8 mouse cellular contexts compared by ENCODE assay signal in genomic region chr16:18392469-18393426, GRCm38 (mm10). TPM values are rescaled to one million over a fixed set of nuclear protein-coding genes. Genes with fewer than 3 reads are reported as not detected.
DNase-seq lines count a peak whose midpoint lies in the region; ATAC-seq and TF ChIP-seq lines count a peak whose summit lies in the region.

No protein-coding gene starts in this region.

- no peaks in the 10 kb centered on the region for H3K27me3 ChIP-seq in ES-Bruce4 (ENCODE audit: control insufficient read depth, insufficient read depth, low read length, poor library complexity, severe bottlenecking)
- H3K27me3 ChIP-seq in forebrain, embryonic 11.5 days (ENCODE audit: control insufficient read depth, insufficient read depth, low read length) = no peaks in the 10 kb centered on the region
- no peaks in the 10 kb centered on the region for H3K27me3 ChIP-seq in lung, embryonic 15.5 days

- peak overlapping the region; percentile 94 for H3K4me2 ChIP-seq in forebrain, embryonic 11.5 days (ENCODE audit: low read depth, low read length, severe bottlenecking)
- H3K4me2 ChIP-seq in lung, embryonic 15.5 days = peak overlapping the region; percentile 95

- peak; percentile 53 for TF ChIP-seq CTCF in ES-Bruce4 (IDR thresholded peaks at IDR 0.05; ENCODE audit: low read depth, low read length)

- DNase-seq in c-Kit-positive CD71-negative TER-119-negative erythroid progenitor cells, embryonic 14.5 days (ENCODE audit: low read depth) = peak; percentile 61
- peak; percentile 95 for DNase-seq in forebrain, embryonic 11.5 days (ENCODE audit: low spot score)
- DNase-seq in heart, postnatal 14 days = peak; percentile 90 to 91
- peak; percentile 89 to 94 for DNase-seq in kidney, postnatal 4 days
- peak; percentile 82 for DNase-seq in thymus, postnatal 0 days (ENCODE audit: low spot score)

- intact Hi-C loops in heart, postnatal 14 days (cut with DNase I) = loop anchor here (5.0 kb wide), 1 partner anchor 40 kb away; no protein-coding TSS in a partner anchor

- peaks cover 17% of the 10 kb centered on the region for H3K4me1 ChIP-seq in ES-Bruce4 (ENCODE audit: control insufficient read depth, insufficient read depth, low read length)
- H3K4me1 ChIP-seq in forebrain, embryonic 11.5 days (replicated peaks; ENCODE audit: control insufficient read depth, insufficient read depth, low read length) = peaks cover 37% of the 10 kb centered on the region
- H3K4me1 ChIP-seq in lung, embryonic 15.5 days = peaks cover 54% of the 10 kb centered on the region

- H3K4me3 ChIP-seq in ES-Bruce4 (ENCODE audit: low read depth, low read length) = peak overlapping the region; percentile 84
- H3K4me3 ChIP-seq in forebrain, embryonic 11.5 days (ENCODE audit: low read depth, low read length) = peak overlapping the region; percentile 82
- peak overlapping the region; percentile 63 for H3K4me3 ChIP-seq in lung, embryonic 15.5 days

- peak overlapping the region; percentile 73 for H3K9ac ChIP-seq in ES-Bruce4 (ENCODE audit: low read depth, poor library complexity, severe bottlenecking)
- peak overlapping the region; percentile 96 for H3K9ac ChIP-seq in forebrain, embryonic 11.5 days (ENCODE audit: low read length)
- H3K9ac ChIP-seq in lung, embryonic 15.5 days = peak overlapping the region; percentile 72

- under 1% methylated on average over 56 of the region's 63 CpGs for WGBS in forebrain, embryonic 11.5 days
- under 1% methylated on average over 62 of the region's 63 CpGs for WGBS in lung, embryonic 15.5 days

- TF ChIP-seq EP300 in ES-Bruce4 (IDR thresholded peaks at IDR 0.05; ENCODE audit: insufficient read depth, low read depth, low read length) = no peak

- H3K9me3 ChIP-seq in ES-Bruce4 (replicated peaks; ENCODE audit: control insufficient read depth, insufficient read depth, low read length, poor library complexity, severe bottlenecking) = no peaks in the 10 kb centered on the region
- H3K9me3 ChIP-seq in forebrain, embryonic 11.5 days (ENCODE audit: control insufficient read depth, low read length) = no peaks in the 10 kb centered on the region
- H3K9me3 ChIP-seq in lung, embryonic 15.5 days = no peaks in the 10 kb centered on the region

- peak; percentile 83 for ATAC-seq in forebrain, embryonic 11.5 days (replicated peaks; ENCODE audit: low FRiP score)
- ATAC-seq in lung, embryonic 15.5 days (ENCODE audit: borderline replicate concordance, extremely low read depth, low FRiP score, low TSS enrichment) = peak; percentile 79
- ATAC-seq in neutrophil, adult 5-6 weeks (ENCODE audit: extremely low read depth, insufficient number of reproducible peaks, low FRiP score, poor library complexity, severe bottlenecking) = peak; percentile 58

- H3K27ac ChIP-seq in ES-Bruce4 (ENCODE audit: insufficient read depth, low read length) = no peak overlapping the region
- peak overlapping the region; percentile 90 for H3K27ac ChIP-seq in forebrain, embryonic 11.5 days (ENCODE audit: low read depth, low read length)
- peak overlapping the region; percentile 70 for H3K27ac ChIP-seq in lung, embryonic 15.5 days

- 0 out of 2 replicates have a peak, but pooled peaks cover 6% of the 10 kb centered on the region for H3K36me3 ChIP-seq in ES-Bruce4 (ENCODE audit: control insufficient read depth, insufficient read depth, low read length, poor library complexity, severe bottlenecking)
- peaks cover 5% of the 10 kb centered on the region; the same call in 1 of the 2 replicates for H3K36me3 ChIP-seq in forebrain, embryonic 11.5 days (ENCODE audit: control insufficient read depth, insufficient read depth, low read length)
- H3K36me3 ChIP-seq in lung, embryonic 15.5 days = peaks cover 6% of the 10 kb centered on the region

- no peak for TF ChIP-seq POLR2A in ES-Bruce4 (IDR thresholded peaks at IDR 0.05; ENCODE audit: insufficient read depth, low read length)

RNA-seq across cellular contexts. Expression of gene Txnrd2, which starts 33.4 kb away (rescaled TPM):
- 7.1 and 9.3 TPM in 2 replicates for polyA plus RNA-seq in ES-Bruce4 (2011; ENCODE audit: insufficient read depth, insufficient read length, low read depth, missing spikeins)
- polyA plus RNA-seq in forebrain, embryonic 11.5 days (2014; fragmentation: Nextera tagmentation; extraction: Ambion mirVana) = 24.8 and 26.7 TPM in 2 replicates
- 10 to 100 TPM; 29.9 to 34.6 TPM for total RNA-seq in heart, postnatal 14 days (2021)
- polyA plus RNA-seq in lung, embryonic 15.5 days (2015; fragmentation: Nextera tagmentation; extraction: Ambion mirVana) = 22.7 and 23.4 TPM in 2 replicates
- 6.1 and 8.5 TPM in 2 replicates for total RNA-seq in neutrophil, adult 5-6 weeks (2017)
- 11.3 and 12.3 TPM in 2 replicates for polyA plus RNA-seq in thymus, postnatal 0 days (2015; fragmentation: Nextera tagmentation; extraction: Ambion mirVana)

RNA-seq across cellular contexts. Expression of gene Comt, which starts 33.9 kb away (rescaled TPM):
- 13.6 and 15.4 TPM in 2 replicates for polyA plus RNA-seq in ES-Bruce4 (2011; ENCODE audit: insufficient read depth, insufficient read length, low read depth, missing spikeins)
- 53.6 and 55.2 TPM in 2 replicates for polyA plus RNA-seq in forebrain, embryonic 11.5 days (2014; fragmentation: Nextera tagmentation; extraction: Ambion mirVana)
- 100 to 1,000 TPM; 119 to 127 TPM for total RNA-seq in heart, postnatal 14 days (2021)
- polyA plus RNA-seq in lung, embryonic 15.5 days (2015; fragmentation: Nextera tagmentation; extraction: Ambion mirVana) = 112 and 122 TPM in 2 replicates
- total RNA-seq in neutrophil, adult 5-6 weeks (2017) = 12.3 and 14.5 TPM in 2 replicates
- polyA plus RNA-seq in thymus, postnatal 0 days (2015; fragmentation: Nextera tagmentation; extraction: Ambion mirVana) = 73.8 and 83.6 TPM in 2 replicates

RNA-seq across cellular contexts. Expression of gene Arvcf, which starts 44.8 kb away (rescaled TPM):
- 26.3 and 38.1 TPM in 2 replicates for polyA plus RNA-seq in ES-Bruce4 (2011; ENCODE audit: insufficient read depth, insufficient read length, low read depth, missing spikeins)
- polyA plus RNA-seq in forebrain, embryonic 11.5 days (2014; fragmentation: Nextera tagmentation; extraction: Ambion mirVana) = 99.4 and 103 TPM in 2 replicates
- 10 to 100 TPM; 17.9 to 21.6 TPM for total RNA-seq in heart, postnatal 14 days (2021)
- polyA plus RNA-seq in lung, embryonic 15.5 days (2015; fragmentation: Nextera tagmentation; extraction: Ambion mirVana) = 29.7 and 35.5 TPM in 2 replicates
- total RNA-seq in neutrophil, adult 5-6 weeks (2017) = 3.9 and 4.7 TPM in 2 replicates
- 31.2 and 40.0 TPM in 2 replicates for polyA plus RNA-seq in thymus, postnatal 0 days (2015; fragmentation: Nextera tagmentation; extraction: Ambion mirVana)

RNA-seq across cellular contexts. Expression of gene Tango2, which starts 44.8 kb away (rescaled TPM):
- 19.3 and 21.3 TPM in 2 replicates for polyA plus RNA-seq in ES-Bruce4 (2011; ENCODE audit: insufficient read depth, insufficient read length, low read depth, missing spikeins)
- 39.1 and 40.4 TPM in 2 replicates for polyA plus RNA-seq in forebrain, embryonic 11.5 days (2014; fragmentation: Nextera tagmentation; extraction: Ambion mirVana)
- 10 to 100 TPM; 91.6 to 98.4 TPM for total RNA-seq in heart, postnatal 14 days (2021)
- polyA plus RNA-seq in lung, embryonic 15.5 days (2015; fragmentation: Nextera tagmentation; extraction: Ambion mirVana) = 24.6 and 33.0 TPM in 2 replicates
- 23.8 and 30.3 TPM in 2 replicates for total RNA-seq in neutrophil, adult 5-6 weeks (2017)
- polyA plus RNA-seq in thymus, postnatal 0 days (2015; fragmentation: Nextera tagmentation; extraction: Ambion mirVana) = 37.1 and 41.2 TPM in 2 replicates
